Mouse (Mus musculus) brown adipose tissue, adult 24 weeks (tissue): ENCODE measurements around the gene Zfhx2. TPM values are rescaled to one million over a fixed set of nuclear protein-coding genes. Genes with fewer than 3 reads are reported as not detected.

Source experiments
- H3K27ac ChIP-seq: fragments of 200-500 bp; replicated peaks from 2 replicates; pipeline ENCODE4 v1.5.1; 2012; ENCODE audit warnings: low read depth, mild to moderate bottlenecking, low read length
- H3K4me1 ChIP-seq: fragments of 200-500 bp; 2 replicates; pipeline ENCODE4 v1.6.1; 2012; ENCODE audit warnings: low read length, mixed read lengths; ENCODE audit not compliant: control insufficient read depth, insufficient read depth, insufficient read length
- H3K4me3 ChIP-seq: fragments of 200-500 bp; 2 replicates; pipeline ENCODE4 v1.5.1; 2012; ENCODE audit warnings: low read depth, mild to moderate bottlenecking, low read length, moderate library complexity; ENCODE audit not compliant: insufficient read depth
- polyA plus RNA-seq: library from polyadenylated mRNA; stranded (reverse); fragments of >200 nt; gene quantifications from 2 replicates; pipeline ENCODE4 v1.2.4, GENCODE M21; 2012; ENCODE audit not compliant: missing spikeins, insufficient read depth, insufficient read length

Gene Zfhx2
- polyA plus RNA-seq, 1 experiment, result 2.5 TPM

GRCm38 (mm10) chr14:55014991-55015766, 76.9 kb downstream of the Zfhx2 start, which contains the start of gene Ngdn:
Ngdn (plus strand) TSS chr14:55015454.
- peak within 1 kb of the TSS; percentile 90 for H3K27ac ChIP-seq
- peak within 1 kb of the TSS; percentile 80 for H3K4me3 ChIP-seq
- H3K4me1 ChIP-seq, result no peaks in the 10 kb centered on the region

- H3K4me1 ChIP-seq, result no peaks in the 10 kb centered on the region
- peak overlapping the region; percentile 90 for H3K27ac ChIP-seq
- peak overlapping the region; percentile 77 for H3K4me3 ChIP-seq
These were observed 77.5 kb downstream of the Zfhx2 start for GRCm38 (mm10) chr14:55014591-55014990.

GRCm38 (mm10) chr14:55011116-55011515, 81.0 kb downstream of the Zfhx2 start:
- H3K4me1 ChIP-seq, result no peaks in the 10 kb centered on the region
- no peak overlapping the region for H3K27ac ChIP-seq
- no peak overlapping the region for H3K4me3 ChIP-seq

Other genes starting within 250 kb of the Zfhx2 start
- gene Homez, start 221.4 kb downstream of the Zfhx2 start, polyA plus RNA-seq, result 3.3 and 4.6 TPM in 2 replicates
- 15.9 and 20.3 TPM in 2 replicates for gene Ppp1r3e, start 214.8 kb downstream of the Zfhx2 start, polyA plus RNA-seq
- 26.3 and 28.2 TPM in 2 replicates for gene Bcl2l2, start 208.9 kb downstream of the Zfhx2 start, polyA plus RNA-seq
- gene Gm20521, start 208.9 kb downstream of the Zfhx2 start, polyA plus RNA-seq, result not detected in 2 replicates
- 75.5 and 89.7 TPM in 2 replicates for gene Pabpn1, start 199.8 kb downstream of the Zfhx2 start, polyA plus RNA-seq
- gene Slc22a17, start 179.2 kb downstream of the Zfhx2 start, polyA plus RNA-seq, result 4.9 and 6.6 TPM in 2 replicates
- gene Efs, start 166.2 kb downstream of the Zfhx2 start, polyA plus RNA-seq, result 2.6 and 3.4 TPM in 2 replicates
- not detected in 2 replicates for gene Il25, start 159.6 kb downstream of the Zfhx2 start, polyA plus RNA-seq
- gene Cmtm5, start 156.1 kb downstream of the Zfhx2 start, polyA plus RNA-seq, result 1.8 and 3.3 TPM in 2 replicates
- gene Myh6, start 125.4 kb downstream of the Zfhx2 start, polyA plus RNA-seq, result not detected in 2 replicates
- gene Gm17428, start 115.4 kb downstream of the Zfhx2 start, polyA plus RNA-seq, result not detected in 2 replicates
- gene Myh7, start 97.7 kb downstream of the Zfhx2 start, polyA plus RNA-seq, result 12.0 and 23.5 TPM in 2 replicates
- gene Ngdn, start 76.9 kb downstream of the Zfhx2 start, polyA plus RNA-seq, result 22.0 and 27.3 TPM in 2 replicates
- 9.0 and 15.6 TPM in 2 replicates for gene Thtpa, start 2.5 kb upstream of the Zfhx2 start, polyA plus RNA-seq
- gene Ap1g2, start 14.3 kb upstream of the Zfhx2 start, polyA plus RNA-seq, result 16.9 and 20.8 TPM in 2 replicates
- gene Jph4, start 24.6 kb upstream of the Zfhx2 start, polyA plus RNA-seq, result not detected in 2 replicates
- gene Dhrs2, start 129.7 kb upstream of the Zfhx2 start, polyA plus RNA-seq, result not detected in 2 replicates